Mouse (Mus musculus): ENCODE results near the gene Mknk2. TPM values are rescaled to one million over a fixed set of nuclear protein-coding genes. Genes with fewer than 3 reads are reported as not detected.
A peak's percentile ranks its signal among the peaks of the same experiment; 100 is the strongest.

Mknk2 gene
- polyA plus RNA-seq, 1 experiment: 54.6 TPM

- Histone ChIP-seq H3K9me3 (replicated peaks; ENCODE audit: control insufficient read depth, insufficient read depth, low read length, poor library complexity, severe bottlenecking) (no peaks in the 10 kb centered on the region), H3K27ac (ENCODE audit: insufficient read depth, low read length) (no peak overlapping the region), H3K4me1 (ENCODE audit: control insufficient read depth, insufficient read depth, low read length) (no peaks in the 10 kb centered on the region), H3K36me3 (ENCODE audit: control insufficient read depth, insufficient read depth, low read length, poor library complexity, severe bottlenecking) (peaks cover 21% of the 10 kb centered on the region), H3K4me3 (ENCODE audit: low read depth, low read length) (no peak overlapping the region), H3K27me3 (ENCODE audit: control insufficient read depth, insufficient read depth, low read length, poor library complexity, severe bottlenecking) (no peaks in the 10 kb centered on the region), H3K9ac (ENCODE audit: low read depth, poor library complexity, severe bottlenecking) (no peak overlapping the region)
- TF ChIP-seq EP300 (IDR thresholded peaks at IDR 0.05; ENCODE audit: insufficient read depth, low read depth, low read length) (no peak), CTCF (IDR thresholded peaks at IDR 0.05; ENCODE audit: low read depth, low read length) (no peak), POLR2A (IDR thresholded peaks at IDR 0.05; ENCODE audit: insufficient read depth, low read length) (no peak)
These were observed 8.0 kb downstream of the Mknk2 start for GRCm38 (mm10) chr10:80669737-80670485.

DNA sequence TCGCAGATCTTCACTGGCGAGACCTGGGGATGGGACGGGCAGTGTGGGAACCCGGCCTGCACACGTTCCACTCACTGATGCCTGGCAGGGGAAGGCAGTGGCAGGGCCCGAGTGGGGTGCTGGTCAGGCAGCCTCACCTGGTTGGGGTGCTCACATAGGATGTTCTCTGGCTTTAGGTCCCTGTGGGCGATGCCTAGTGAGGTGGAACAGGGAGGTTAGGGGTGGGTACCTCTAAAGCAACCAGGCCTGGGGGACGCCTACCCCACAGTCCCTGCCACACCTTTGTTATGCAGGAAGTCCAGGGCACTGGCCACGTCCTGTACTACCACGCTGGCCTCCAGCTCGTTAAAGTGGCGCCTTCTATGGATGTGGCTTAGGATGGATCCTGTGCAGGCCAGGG is 8.9 kb downstream of the Mknk2 start:
- Histone ChIP-seq H3K9me3 (replicated peaks; ENCODE audit: control insufficient read depth, insufficient read depth, low read length, poor library complexity, severe bottlenecking) (no peaks in the 10 kb centered on the region), H3K27me3 (ENCODE audit: control insufficient read depth, insufficient read depth, low read length, poor library complexity, severe bottlenecking) (no peaks in the 10 kb centered on the region), H3K4me1 (ENCODE audit: control insufficient read depth, insufficient read depth, low read length) (peaks cover 1% of the 10 kb centered on the region), H3K36me3 (ENCODE audit: control insufficient read depth, insufficient read depth, low read length, poor library complexity, severe bottlenecking) (peaks cover 21% of the 10 kb centered on the region), H3K27ac (ENCODE audit: insufficient read depth, low read length) (no peak overlapping the region), H3K4me3 (ENCODE audit: low read depth, low read length) (no peak overlapping the region), H3K9ac (ENCODE audit: low read depth, poor library complexity, severe bottlenecking) (no peak overlapping the region)
- TF ChIP-seq CTCF (IDR thresholded peaks at IDR 0.05; ENCODE audit: low read depth, low read length): no peak
- TF ChIP-seq EP300 (IDR thresholded peaks at IDR 0.05; ENCODE audit: insufficient read depth, low read depth, low read length): no peak
- no peak for TF ChIP-seq POLR2A (IDR thresholded peaks at IDR 0.05; ENCODE audit: insufficient read depth, low read length)

GRCm38 (mm10) chr10:80668614-80669013 is 9.3 kb downstream of the Mknk2 start:
- TF ChIP-seq POLR2A (IDR thresholded peaks at IDR 0.05; ENCODE audit: insufficient read depth, low read length) (no peak), CTCF (IDR thresholded peaks at IDR 0.05; ENCODE audit: low read depth, low read length) (no peak), EP300 (IDR thresholded peaks at IDR 0.05; ENCODE audit: insufficient read depth, low read depth, low read length) (no peak)
- Histone ChIP-seq H3K36me3 (ENCODE audit: control insufficient read depth, insufficient read depth, low read length, poor library complexity, severe bottlenecking) (peaks cover 21% of the 10 kb centered on the region), H3K4me1 (ENCODE audit: control insufficient read depth, insufficient read depth, low read length) (peaks cover 3% of the 10 kb centered on the region)

DNA sequence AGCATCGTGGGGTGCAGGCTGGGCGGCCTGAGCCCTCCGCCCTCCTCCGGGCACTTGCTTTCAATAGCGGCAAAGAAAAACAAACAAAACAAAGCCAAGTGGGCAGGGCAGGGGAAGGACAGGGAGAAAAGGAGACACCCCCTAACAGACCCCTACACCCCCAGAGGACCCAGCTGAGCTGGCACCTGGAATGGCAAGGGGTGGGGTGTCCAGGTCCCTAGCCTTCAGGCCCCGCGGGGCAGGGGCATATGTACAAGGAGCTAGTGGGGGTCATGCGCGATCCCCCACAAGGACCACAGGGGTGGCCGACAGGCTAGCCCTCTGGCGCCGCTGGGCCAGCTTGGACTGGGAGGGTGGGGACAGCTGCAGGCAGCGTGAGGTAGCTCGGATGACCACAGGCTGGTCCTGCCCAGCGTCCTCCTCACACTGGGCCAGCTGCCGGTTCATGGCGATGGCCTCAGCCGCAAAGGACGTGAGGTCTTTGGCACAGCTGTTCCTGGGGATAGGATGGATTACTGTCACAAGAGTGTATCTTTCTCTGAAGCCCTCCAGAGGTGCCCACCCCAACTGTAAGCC is 11.0 kb downstream of the Mknk2 start:
- peaks cover 6% of the 10 kb centered on the region for H3K4me1 ChIP-seq (ENCODE audit: control insufficient read depth, insufficient read depth, low read length)
- no peak overlapping the region for H3K27ac ChIP-seq (ENCODE audit: insufficient read depth, low read length)
- H3K27me3 ChIP-seq (ENCODE audit: control insufficient read depth, insufficient read depth, low read length, poor library complexity, severe bottlenecking): no peaks in the 10 kb centered on the region
- peaks cover 21% of the 10 kb centered on the region for H3K36me3 ChIP-seq (ENCODE audit: control insufficient read depth, insufficient read depth, low read length, poor library complexity, severe bottlenecking)
- no peaks in the 10 kb centered on the region for H3K9me3 ChIP-seq (replicated peaks; ENCODE audit: control insufficient read depth, insufficient read depth, low read length, poor library complexity, severe bottlenecking)
- no peak overlapping the region for H3K9ac ChIP-seq (ENCODE audit: low read depth, poor library complexity, severe bottlenecking)
- no peak for TF ChIP-seq CTCF (IDR thresholded peaks at IDR 0.05; ENCODE audit: low read depth, low read length)
- no peak for TF ChIP-seq POLR2A (IDR thresholded peaks at IDR 0.05; ENCODE audit: insufficient read depth, low read length)
- TF ChIP-seq EP300 (IDR thresholded peaks at IDR 0.05; ENCODE audit: insufficient read depth, low read depth, low read length): no peak
- H3K4me3 ChIP-seq (ENCODE audit: low read depth, low read length): no peak overlapping the region

More at GRCm38 (mm10) chr10:80668614-80669013, 9.3 kb downstream of the Mknk2 start:
- Histone ChIP-seq H3K4me3 (ENCODE audit: low read depth, low read length) (no peak overlapping the region), H3K9ac (ENCODE audit: low read depth, poor library complexity, severe bottlenecking) (no peak overlapping the region), H3K27ac (ENCODE audit: insufficient read depth, low read length) (no peak overlapping the region), H3K9me3 (replicated peaks; ENCODE audit: control insufficient read depth, insufficient read depth, low read length, poor library complexity, severe bottlenecking) (no peaks in the 10 kb centered on the region), H3K27me3 (ENCODE audit: control insufficient read depth, insufficient read depth, low read length, poor library complexity, severe bottlenecking) (no peaks in the 10 kb centered on the region)

DNA sequence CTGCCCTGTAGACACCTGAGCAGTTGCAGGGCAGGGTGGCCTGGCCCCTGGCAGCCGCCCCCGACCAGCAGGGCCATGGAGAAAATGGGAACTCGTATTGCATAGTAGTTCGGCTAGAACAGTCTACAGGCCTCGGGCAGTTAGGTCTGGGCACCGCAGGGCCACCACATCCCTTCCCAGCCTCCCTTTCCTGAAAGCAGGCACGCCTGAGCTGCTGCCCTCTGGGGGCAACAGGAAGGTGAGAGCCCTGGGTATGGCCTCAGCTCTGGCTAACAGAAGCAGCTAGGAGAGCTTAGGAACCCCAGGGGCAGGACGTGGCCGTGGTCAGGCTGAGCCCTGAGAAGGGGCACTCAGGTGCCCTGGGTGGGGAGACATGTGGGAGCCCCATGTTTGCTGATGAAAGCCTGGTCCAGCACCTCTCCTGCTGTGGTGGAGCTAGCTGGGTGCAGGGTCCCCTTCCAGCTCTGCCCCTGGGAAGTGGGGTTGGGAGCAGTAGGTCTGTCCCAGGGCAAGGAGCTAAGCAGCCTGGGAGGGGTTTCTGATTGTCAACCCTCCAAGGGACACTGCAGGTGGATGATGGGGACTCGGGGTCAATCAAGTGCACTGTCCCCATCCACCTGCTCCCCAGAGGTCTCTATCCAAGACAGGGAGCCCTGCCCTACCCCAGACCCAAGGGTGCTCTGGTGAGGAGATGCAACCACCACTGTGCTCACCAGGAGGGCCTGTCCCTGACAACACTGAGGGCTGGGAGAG is 11.8 kb downstream of the Mknk2 start:
- Histone ChIP-seq H3K9me3 (replicated peaks; ENCODE audit: control insufficient read depth, insufficient read depth, low read length, poor library complexity, severe bottlenecking) (no peaks in the 10 kb centered on the region), H3K4me1 (ENCODE audit: control insufficient read depth, insufficient read depth, low read length) (peaks cover 6% of the 10 kb centered on the region), H3K4me3 (ENCODE audit: low read depth, low read length) (no peak overlapping the region), H3K9ac (ENCODE audit: low read depth, poor library complexity, severe bottlenecking) (no peak overlapping the region), H3K36me3 (ENCODE audit: control insufficient read depth, insufficient read depth, low read length, poor library complexity, severe bottlenecking) (peaks cover 17% of the 10 kb centered on the region), H3K27ac (ENCODE audit: insufficient read depth, low read length) (0 out of 2 replicates have a peak overlapping the region, but pooled peaks have one; percentile 5), H3K27me3 (ENCODE audit: control insufficient read depth, insufficient read depth, low read length, poor library complexity, severe bottlenecking) (no peaks in the 10 kb centered on the region)
- TF ChIP-seq CTCF (IDR thresholded peaks at IDR 0.05; ENCODE audit: low read depth, low read length): no peak
- no peak for TF ChIP-seq EP300 (IDR thresholded peaks at IDR 0.05; ENCODE audit: insufficient read depth, low read depth, low read length)
- no peak for TF ChIP-seq POLR2A (IDR thresholded peaks at IDR 0.05; ENCODE audit: insufficient read depth, low read length)

Measured in ES-Bruce4 (cell line).